Mouse (Mus musculus): ENCODE results near the gene Syvn1.

Gene Syvn1

DNA sequence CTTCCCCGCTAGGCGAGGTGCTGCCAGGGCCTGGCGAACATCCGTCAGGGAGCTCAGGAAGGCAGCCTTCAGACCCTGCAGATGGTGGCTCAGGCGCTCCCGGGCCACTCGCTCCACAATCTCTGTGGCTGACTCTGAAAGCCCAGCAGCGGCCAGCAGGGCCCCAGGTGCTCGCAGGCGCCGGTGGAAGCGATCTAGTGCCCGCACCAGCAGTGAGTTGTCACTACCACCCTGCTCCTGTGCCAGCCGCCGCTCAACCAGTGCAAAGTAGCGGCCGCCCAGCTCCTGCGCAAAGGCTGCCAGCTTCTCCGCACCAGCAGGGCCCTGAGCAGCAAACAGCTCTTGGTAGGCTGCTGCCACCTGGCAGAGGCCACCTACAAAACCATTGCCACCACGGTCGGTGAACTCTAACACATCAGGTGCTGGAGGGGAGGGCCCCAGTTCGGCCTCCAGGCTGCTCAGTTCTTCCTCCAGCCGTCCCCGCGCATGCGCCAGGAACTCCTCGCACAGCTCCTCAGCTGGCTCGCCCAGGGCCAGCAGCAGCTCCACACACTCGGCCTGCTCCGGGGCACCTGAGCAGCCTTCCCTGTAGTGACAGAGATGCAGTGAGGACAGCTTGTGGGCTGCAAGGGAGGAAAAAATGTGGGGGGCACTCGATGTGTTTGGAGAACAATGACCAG, 24.3 kb downstream of the Syvn1 start:
- no peak for DNase-seq

GRCm38 (mm10) chr19:6071261-6071660, 24.9 kb downstream of the Syvn1 start:
- no peak for DNase-seq

DNA sequence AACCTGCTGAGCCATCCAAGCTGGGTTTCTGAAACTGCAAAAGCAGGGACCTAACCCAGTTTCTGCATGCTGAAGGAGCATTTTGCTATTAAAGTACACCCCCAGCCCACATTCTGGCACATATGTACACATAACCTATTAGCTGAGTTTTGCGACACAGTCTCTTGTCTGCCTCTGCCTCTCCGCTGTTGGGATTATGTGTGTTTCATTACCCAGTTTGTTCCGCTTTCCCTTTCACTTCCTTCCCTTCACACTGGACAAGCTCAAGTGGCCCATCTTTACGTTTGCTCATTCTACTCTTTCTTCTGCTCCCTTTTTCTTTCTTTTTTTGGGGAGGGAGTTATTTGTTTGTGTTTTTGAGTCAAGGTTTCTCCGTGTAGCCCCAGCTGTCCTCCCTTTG, 27.5 kb downstream of the Syvn1 start:
- DNase-seq: no peak

- DNase-seq: peak; percentile 86
Measured at GRCm38 (mm10) chr19:6076564-6077393, 30.4 kb downstream of the Syvn1 start, which contains the start of gene Vps51. Gene Vps51 (minus strand): TSS chr19:6077231.

- DNase-seq: no peak
Measured at GRCm38 (mm10) chr19:6079983-6080480, 33.7 kb downstream of the Syvn1 start, which contains the start of gene Tmem262. Gene Tmem262 (plus strand): TSS chr19:6080033.

DNA sequence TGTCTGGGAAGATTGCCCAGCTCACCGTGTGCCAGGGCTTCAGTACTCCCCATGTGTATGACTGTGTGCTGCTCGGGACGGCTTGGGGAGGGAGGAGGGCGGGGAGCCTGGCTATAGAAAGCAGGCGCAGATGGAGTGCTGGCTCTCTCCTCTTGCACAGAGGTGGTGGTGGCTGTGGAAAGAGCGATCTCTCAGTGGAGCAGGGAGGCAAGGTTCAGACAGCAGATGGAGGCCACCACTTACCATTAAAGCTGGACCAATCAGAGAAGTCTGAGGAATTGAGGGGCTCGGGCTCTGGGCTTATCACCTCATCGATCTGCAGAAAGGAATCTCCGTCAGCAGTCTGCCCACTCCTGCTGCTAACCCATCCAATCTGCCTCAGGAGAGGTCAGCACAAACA, 35.8 kb downstream of the Syvn1 start, which contains the start of gene Gm28374:
Gene Gm28374, minus strand, starts transcription at position 101 of the 400 bp plus-strand sequence.
- no peak for DNase-seq

- DNase-seq: peak; percentile 95
Measured at GRCm38 (mm10) chr19:6084478-6085248, 38.3 kb downstream of the Syvn1 start, which contains the start of the genes Zfpl1 and Cdca5. Gene Zfpl1 (minus strand): TSS chr19:6084956. Gene Cdca5 (plus strand): TSS chr19:6084983.

DNA sequence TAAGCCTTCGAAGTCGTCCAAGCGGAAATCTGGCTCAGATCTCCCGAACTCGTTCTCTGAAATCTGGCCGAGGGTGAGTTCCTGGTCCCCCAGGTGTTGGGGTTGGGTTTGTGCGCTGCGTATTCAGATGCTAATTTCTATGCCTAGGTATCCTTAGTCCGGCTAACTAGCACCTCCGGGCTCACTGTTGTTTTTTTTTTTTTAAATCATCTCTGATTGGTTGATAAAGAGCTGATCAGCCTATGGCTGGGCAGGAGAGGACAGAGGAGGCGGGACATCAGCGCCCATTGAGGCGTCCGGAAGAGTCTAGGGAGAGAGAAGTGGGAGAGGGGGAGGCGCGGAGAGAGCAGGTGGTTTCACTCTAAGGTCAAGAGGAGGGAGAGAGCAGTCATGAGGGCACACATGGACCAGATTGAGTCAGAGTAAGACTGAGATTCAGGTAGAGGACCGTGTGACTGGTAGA, 39.1 kb downstream of the Syvn1 start:
- DNase-seq: no peak

GRCm38 (mm10) chr19:6088841-6089240, 42.5 kb downstream of the Syvn1 start:
- DNase-seq: no peak

DNA sequence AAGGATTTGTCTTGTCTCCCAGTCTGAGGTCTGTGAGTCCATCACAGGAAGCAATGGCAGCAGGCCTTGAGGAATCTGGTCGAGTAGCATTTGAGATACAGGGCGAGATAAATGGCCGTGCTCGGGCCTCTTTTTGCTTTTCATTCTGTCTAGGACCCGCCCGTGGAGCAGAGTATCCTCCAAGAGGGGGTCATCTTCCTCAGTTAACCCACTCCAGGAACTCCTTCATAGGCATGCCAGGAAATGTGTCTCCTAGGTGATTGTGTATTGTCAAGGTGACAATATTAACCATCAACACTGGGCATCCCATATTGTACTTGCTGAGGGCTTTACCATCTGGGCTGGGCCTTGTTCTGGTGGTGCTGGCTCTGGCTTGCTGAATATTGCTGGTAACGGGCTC, 47.7 kb downstream of the Syvn1 start, which contains the start of gene AC131692.1:
Gene AC131692.1, plus strand, starts transcription at position 301 of the 400 bp plus-strand sequence.
- DNase-seq: no peak

DNA sequence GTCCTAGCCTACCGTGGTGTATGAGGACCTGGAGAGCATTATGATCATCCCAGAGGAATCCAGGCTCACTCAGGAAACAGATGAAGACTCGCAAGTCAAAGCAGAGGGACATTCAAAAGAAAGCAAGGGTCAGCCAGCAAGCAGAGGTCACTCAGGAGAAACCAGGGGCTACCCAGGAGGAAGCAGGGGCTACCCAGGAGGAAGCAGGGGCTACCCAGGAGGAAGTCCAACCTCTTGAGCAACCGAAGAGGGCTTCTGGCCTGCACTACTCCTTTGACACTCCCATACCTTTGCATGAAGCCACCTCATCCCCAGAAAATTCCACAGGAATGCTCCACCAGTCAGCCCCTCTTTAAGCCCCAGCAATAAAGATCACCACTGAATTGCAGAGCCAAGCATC, 51.5 kb downstream of the Syvn1 start:
- DNase-seq: no peak

DNA sequence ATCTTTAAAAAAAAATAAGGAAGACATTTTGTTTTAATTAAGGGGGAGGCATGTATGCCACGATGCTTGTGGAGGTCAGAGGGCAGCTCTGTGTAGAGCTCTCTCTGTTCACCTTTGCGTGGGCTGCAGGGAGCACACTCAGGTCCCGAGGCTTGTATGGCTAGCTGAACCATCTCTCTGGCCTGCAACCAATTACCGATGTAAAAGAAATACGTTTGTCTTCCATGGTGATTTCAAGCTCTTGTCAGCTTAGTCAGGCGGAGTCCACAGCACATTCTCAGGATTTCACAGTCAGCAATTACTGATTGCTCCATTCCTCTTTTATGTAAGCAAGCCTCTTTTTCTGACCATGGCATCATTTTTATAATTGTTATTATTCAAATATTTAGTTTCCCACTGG, 54.8 kb downstream of the Syvn1 start:
- no peak for DNase-seq

DNA sequence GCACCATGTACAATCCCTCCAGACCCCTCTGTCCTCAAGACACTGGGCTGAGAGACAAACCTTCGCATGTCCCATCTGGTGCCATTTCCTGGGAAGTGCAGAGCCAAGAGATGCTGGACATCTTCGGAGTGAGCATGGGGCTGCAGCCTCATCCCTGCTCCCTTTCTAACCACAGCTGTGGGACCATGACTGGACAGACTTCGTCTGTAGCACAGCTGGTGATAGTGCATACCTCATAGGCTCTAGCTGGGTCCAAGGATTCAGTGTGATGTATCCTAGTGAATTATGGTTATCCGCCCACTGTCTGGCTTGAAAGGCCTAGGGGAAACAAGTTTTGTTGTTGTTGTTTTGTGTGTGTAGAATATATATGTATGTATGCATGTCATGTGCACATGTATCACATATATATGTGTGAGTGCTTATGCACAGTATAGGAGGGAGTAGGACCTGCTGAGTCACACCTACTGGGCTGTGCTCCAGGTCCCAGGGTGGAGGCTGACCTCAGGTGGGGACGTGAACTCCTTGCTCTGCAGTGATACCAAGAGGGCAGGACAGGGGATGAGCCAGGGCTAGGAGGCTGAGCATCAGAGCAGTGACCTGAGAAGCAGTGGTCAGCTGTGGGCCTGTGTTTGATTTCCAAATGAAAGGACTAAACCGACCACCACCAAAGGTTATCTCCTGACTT, 55.9 kb downstream of the Syvn1 start:
- DNase-seq: no peak

Measured in right cerebral cortex, postnatal 25 days (tissue).